Mouse (Mus musculus) MEL-GATA-1-ER (cell line): ENCODE data around the gene Hist1h2ao.
"Not testable (repeated sequence)": the region's sequence is repeated elsewhere in the genome, so short reads cannot be mapped to it uniquely, and the experiment has no call there.

Experiments used
- DNase-seq: peaks from one replicate; pipeline ENCODE4 v3.0.0-alpha.2; 2012; ENCODE audit warnings: low read depth; ENCODE audit errors: extremely low read depth

Hist1h2ao gene

DNA sequence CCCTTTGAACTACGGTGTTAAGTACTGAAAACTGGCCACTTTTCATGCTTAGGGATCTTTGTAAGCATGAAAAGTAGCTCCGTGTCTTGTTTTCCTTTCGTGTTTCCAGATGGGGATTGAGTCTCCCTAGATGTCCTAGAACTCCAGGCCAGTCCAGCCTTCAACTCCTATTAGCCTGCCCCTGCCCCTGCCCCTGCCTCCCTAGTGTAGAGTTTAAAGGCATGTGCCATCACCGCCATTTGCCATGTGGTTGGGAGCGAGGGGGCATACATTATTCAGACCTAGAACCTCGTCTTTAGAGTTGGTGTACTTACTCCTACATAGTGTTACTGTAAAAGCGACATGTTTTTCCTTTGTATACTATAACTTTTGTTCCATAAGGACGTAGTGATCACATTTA, 809 bp downstream of the Hist1h2ao start:
- not testable (repeated sequence) for DNase-seq

DNA sequence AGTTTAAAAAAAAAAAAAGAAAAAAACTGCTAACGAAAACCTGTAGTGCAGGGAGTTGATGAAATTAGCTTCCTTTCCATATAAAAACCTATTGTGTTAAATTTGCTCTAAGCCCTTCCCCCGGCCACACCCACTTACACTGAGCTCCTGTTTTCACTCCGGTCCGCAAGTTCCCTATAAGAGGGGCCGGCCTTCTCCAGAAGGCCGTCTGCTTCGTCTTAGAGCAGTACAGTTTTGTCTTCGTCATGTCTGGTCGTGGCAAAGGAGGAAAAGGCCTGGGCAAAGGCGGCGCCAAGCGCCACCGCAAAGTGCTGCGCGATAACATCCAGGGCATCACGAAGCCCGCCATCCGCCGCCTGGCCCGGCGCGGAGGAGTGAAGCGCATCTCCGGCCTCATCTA, 1.3 kb downstream of the Hist1h2ao start, which contains the start of gene Hist1h4m:
TSS of gene Hist1h4m (plus strand) at position 208 of the 400 bp plus-strand sequence.
- not testable (repeated sequence) for DNase-seq

DNA sequence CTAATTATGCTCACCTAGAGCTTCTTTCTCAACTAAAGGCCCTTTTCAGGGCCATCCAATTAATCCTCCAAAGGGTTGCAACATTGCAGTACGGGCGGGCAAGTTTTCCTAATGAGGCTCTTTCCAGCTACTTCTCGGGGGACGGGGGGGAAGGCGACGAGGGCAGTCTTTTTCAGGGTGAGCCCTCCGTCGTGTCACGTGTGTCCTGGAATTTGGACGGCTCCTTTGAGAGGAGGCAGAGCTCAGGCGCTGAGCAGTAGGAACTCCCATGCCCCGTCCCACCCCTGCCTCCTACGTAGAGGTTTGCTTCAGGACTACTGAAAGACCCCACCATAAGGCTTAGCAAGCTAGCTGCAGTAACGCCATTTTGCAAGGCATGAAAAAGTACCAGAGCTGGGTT, 1.8 kb downstream of the Hist1h2ao start:
- not testable (repeated sequence) for DNase-seq

DNA sequence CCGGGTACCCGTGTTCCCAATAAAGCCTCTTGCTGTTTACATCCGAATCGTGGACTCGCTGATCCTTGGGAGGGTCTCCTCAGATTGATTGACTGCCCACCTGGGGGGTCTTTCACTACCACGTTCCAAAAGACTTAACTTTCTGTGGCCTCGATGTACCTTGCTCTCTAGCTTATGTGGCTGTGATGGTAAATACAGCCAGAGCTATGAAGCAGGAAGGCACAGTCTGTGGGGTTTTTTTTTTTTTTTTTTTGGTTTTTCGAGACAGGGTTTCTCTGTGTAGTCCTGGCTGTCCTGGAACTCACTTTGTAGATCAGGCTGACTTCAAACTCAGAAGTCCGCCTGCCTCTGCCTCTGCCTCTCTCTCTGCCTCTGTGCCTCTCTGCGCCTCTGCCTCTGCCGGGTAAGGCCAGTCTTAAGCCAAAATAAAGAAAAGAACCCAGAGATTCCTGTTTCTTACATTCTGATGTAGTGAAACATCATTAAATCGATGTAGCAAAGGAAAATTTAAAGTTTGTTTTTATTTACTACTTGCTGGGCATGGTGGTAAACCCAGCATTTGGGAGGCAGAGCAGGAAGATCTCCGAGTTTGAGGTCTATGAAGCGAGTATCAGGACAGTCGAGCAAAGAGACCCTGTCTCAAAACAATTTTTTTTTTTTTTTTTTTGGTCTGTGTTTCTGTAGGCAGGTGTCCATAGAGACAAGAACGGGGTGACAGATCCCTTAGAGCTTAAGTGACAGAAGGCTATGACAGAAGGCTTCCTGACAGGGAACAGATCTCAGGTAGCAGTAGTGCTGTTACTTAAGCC, 10.0 kb downstream of the Hist1h2ao start:
- DNase-seq, result not testable (repeated sequence)

DNA sequence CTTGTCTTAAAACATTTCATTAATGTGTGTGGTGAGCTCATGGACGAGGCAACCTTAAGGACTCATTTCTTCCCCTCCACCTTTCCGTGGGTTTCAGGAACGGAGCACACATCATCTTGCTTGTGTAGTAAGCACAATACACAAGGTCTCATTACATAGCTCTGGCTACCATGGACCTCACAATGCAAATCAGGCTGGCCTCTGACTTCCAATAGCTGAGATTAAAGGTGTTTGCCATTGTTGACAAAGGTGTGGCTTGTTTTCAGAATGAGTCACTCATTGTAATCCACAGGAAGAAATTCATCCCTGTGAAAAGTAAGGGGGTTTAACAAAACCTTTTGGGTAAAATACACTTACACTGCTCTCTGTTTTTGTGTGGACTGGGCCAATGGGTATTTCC, 18.2 kb downstream of the Hist1h2ao start:
- DNase-seq, result no peak

DNA sequence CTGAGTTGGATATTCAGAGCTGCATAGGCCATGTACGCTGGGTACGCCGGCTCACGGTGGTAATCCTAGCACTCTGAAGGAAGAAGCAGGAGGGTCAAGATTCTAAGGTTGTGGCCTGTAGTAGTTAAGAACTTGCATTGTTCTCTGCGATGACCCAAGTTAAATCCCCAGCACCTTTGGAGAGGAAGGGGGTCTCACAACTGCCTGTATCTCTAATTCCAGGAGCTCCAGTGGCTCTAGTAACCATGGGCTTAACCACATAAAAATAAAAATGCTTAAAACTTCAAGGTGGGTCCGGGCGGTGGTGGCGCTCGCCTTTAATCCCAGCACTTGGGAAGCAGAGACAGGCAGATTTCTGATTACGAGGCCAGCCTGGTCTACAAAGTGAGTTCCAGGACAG, 20.1 kb downstream of the Hist1h2ao start:
- DNase-seq, result no peak

DNA sequence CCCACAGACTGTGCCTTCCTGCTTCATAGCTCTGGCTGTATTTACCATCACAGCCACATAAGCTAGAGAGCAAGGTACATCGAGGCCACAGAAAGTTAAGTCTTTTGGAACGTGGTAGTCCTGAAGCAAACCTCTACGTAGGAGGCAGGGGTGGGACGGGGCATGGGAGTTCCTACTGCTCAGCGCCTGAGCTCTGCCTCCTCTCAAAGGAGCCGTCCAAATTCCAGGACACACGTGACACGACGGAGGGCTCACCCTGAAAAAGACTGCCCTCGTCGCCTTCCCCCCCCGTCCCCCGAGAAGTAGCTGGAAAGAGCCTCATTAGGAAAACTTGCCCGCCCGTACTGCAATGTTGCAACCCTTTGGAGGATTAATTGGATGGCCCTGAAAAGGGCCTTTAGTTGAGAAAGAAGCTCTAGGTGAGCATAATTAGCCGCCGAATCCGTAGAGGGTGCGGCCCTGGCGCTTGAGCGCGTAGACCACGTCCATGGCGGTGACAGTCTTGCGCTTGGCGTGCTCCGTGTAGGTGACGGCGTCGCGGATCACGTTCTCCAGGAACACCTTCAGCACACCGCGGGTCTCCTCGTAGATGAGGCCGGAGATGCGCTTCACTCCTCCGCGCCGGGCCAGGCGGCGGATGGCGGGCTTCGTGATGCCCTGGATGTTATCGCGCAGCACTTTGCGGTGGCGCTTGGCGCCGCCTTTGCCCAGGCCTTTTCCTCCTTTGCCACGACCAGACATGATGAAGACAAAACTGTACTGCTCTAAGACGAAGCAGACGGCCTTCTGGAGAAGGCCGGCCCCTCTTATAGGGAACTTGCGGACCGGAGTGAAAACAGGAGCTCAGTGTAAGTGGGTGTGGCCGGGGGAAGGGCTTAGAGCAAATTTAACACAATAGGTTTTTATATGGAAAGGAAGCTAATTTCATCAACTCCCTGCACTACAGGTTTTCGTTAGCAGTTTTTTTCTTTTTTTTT, 21.4 kb downstream of the Hist1h2ao start, which contains the start of gene Hist1h4n:
TSS of gene Hist1h4n (minus strand) at position 779 of the 977 bp plus-strand sequence.
- DNase-seq, result not testable (repeated sequence)

DNA sequence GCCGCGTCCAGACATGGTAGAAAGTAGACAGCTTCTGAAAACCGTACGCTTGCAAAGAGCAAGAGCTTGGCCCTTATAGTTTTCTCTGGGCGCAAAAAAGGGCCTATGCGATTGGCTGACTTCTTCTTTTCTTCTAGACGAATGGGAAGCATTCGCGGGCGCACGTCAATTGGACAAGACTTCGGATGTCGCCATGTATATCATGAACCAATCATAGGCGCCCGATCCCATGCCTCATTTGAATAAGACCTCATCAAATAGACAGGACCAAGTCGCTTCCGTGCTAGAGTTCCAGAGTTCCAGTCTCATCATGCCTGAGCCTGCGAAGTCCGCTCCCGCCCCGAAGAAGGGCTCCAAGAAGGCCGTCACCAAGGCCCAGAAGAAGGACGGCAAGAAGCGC, 23.2 kb downstream of the Hist1h2ao start, which contains the start of the genes Hist1h2ap and Hist1h2br:
TSS of gene Hist1h2ap (minus strand) at position 47 of the 400 bp plus-strand sequence.
TSS of gene Hist1h2br (plus strand) at position 283 of the 400 bp plus-strand sequence.
- DNase-seq, result not testable (repeated sequence)

DNA sequence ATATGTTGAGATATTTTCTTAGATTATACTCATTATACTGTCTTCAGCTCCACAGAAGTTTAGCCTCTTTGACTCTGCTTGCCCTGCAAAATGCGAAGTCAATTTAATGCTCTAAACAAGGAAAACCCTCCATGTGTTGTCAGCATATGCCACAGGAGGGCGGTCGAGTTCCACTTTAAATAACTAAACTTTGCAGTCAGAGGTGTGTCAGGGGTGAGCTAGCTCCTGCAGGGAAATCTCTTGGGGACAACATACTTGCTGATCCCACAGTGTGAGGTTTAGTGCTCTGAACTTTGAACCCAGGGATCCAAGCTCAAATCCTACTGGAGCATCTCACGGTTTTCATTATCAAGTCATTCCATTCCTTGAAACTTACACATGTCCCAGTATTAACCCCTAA, 30.2 kb downstream of the Hist1h2ao start:
- DNase-seq, result not testable (repeated sequence)

DNA sequence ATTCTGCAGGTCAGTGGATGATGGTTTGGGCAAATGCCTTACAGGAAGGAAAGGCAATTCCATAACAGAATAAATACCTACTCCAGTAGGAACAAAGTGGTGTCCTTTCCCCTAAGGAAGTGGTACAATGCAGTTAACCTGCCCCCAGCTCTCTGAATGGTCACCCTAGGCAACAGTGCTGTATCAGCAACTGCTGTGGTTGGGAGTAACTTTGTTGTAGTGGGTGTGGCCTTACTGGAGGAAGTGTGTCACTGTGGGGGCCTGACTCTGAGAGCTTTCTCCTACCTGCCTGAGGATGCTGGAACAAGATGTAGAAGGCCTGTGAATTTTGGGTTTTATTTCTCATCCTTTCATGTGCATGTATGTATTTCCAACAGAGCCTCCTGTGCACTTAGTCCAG, 36.1 kb downstream of the Hist1h2ao start:
- DNase-seq, result not testable (repeated sequence)

DNA sequence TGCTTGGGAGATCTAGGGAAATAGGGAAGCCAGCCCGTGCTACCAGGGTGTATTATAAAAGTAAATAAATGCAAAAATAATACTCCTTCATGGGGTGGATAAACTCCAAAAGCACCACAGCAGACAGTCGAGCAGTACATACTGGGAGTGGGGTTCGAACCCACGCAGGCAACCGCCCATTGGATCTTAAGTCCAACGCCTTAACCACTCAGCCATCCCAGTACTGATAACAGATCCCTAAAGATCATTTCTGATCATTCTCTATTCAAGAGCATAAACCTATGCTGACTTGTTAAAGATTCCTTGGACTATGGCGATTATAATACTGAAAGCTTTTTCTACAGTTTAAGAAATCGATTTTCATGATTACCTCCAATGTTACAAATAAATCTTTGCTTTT, 37.6 kb downstream of the Hist1h2ao start:
- peak; percentile 72 for DNase-seq

DNA sequence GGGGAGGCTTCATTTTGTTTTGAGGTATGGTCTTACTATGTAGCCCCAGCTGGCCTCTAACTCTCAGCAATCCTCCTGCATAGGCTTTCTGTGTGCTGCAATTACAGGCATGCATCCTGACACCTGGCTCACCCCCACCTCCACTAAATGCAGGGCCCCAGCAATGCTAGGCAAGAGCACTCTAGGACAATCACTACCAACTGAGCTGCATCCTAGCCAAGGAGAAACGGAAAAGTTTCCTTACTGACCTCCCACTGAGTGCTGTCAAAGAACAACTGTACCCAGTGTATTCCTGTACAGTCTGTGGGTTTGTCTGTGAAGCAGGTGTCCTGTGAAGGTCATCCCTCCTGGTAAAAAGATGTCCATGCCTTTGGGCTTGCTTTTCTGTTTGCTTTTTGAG, 40.4 kb downstream of the Hist1h2ao start:
- DNase-seq, result not testable (repeated sequence)

DNA sequence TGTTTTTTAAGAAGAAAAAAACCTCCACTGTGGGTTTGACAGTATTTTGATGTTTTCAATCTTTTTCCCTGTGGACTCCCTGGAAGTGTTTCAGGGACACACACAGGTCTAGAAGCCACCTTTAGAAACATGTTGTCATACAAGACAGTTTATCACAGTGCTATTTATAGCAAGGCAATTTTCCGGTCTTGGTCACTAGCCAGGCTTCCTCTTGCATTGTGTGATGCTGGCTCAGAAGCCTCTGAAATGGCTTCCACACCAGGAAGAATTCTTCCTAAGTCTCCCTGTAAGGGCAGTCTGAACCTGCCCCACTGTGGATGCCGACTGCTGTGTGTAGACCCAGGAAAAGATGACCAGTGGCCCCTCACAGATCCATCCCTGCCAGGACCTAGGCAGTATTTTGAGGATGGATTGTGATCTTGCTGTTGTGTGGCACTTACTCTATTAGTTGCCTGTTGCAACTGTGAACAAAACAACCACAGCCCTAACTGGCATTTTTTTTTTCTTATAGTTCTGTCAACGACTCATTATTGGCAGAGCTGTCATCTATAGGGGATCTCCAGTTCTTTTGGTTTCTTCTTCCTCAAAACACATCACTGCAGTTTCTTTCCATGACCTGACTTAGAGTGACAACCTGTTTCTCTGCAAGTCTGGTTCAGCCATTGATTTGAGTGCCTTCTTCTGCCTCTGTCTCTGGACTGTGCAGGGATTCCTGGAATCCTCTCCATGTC, 42.1 kb downstream of the Hist1h2ao start:
- no peak for DNase-seq

DNA sequence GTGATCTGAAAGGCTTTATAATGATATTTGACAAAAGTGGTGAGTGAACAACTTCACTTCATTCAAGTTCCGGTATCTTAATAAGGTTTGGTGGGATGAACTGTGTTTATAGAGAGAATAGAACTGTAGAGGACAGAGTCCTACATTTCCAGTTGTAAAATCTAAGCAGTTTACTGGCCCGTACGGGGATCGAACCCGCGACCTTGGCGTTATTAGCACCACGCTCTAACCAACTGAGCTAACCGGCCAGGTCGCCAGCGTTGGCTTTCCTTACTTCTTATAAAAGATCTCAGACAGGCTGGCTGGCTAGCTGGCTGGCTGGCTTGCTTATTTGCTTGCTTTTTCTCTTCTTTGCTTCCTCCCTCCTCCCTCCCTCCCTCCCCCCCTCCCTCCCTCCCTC, 44.9 kb downstream of the Hist1h2ao start:
- peak; percentile 72 for DNase-seq

DNA sequence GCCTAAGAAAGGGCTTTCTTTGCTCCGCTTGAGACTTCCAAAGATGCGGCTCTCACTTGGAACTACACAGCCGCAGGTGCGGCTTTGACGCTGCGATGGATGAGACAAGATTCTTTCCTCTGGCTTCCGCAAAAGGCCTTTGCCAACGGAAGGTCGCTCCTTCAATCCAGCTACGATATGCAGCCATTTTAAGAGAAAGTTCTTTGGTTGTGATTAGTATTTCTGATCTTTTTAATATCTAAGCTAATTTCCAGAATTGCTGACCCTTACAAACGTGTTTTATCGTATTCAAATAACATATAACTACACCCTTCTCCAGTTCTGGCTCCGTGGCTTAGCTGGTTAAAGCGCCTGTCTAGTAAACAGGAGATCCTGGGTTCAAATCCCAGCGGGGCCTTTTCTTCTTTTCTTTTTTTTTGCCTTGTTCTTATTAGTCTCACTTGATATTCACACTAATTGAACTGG, 45.5 kb downstream of the Hist1h2ao start:
- DNase-seq, result peak; percentile 46
